Mouse (Mus musculus) stomach, postnatal 0 days (tissue): ENCODE measurements at regions not wholly inside any gene's neighbourhood (a gene's known extent, or its start where the extent isn't known, plus 50 kb on each side); places are given as distances from the start of the nearest gene placed in this dataset.

Experiments
- CTCF ChIP-seq: IDR thresholded peaks from 2 replicates; pipeline ENCODE4 v1.5.1; 2016; ENCODE audit warnings: antibody characterized with exemption, low read depth, mild to moderate bottlenecking, moderate library complexity
- EP300 ChIP-seq: optimal IDR thresholded peaks from 2 replicates; pipeline ENCODE3; 2016; ENCODE audit warnings: antibody characterized with exemption

DNA sequence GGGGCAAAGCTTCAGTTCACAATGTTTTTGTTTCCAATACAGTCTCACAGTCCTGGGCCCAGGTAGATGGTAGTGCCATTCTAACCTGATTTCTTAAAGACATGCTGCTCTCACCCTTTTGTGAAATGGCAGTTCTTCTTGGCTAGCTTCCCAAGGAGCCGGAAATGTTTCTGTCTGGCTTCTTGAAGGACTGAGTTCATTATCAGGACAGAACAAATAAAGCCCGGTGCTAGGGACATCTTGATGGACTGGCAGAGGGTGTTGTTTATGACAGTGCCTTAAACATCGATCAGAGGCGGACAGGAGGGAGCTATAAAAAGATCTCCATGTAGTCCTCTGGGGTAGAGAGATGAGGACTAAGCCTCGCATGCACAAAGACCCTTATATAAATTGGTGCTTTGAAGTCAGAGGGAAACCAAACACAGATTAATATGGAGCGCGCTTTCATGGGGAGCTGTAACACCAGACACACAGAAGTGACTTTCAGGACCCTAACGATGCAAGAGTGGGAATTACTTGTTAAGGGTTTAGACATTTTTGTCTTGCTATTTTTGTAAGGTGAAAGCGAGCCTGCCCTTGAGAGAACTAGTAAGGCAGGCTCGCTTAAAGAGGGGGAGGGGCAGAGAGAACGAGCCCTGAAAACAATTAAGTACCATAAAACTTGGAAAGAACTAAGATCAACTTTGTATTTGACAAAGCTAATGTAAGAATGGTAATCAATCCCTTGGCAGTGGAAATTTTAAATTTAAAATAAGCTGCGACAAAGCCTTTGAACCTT lies 96.2 kb downstream of the Fzd1 start:
- TF ChIP-seq CTCF (no peak), EP300 (no peak)
